Mouse (Mus musculus) lung, adult 2 months (tissue): ENCODE data around the gene Uqcc2.

Source experiments
- CTCF ChIP-seq: fragments of 200-500 bp; IDR thresholded peaks from 2 replicates; pipeline ENCODE4 v1.5.1; 2011; ENCODE audit warnings: mild to moderate bottlenecking, low read length, control low read depth; ENCODE audit not compliant: insufficient read depth
- POLR2A ChIP-seq: fragments of 200-500 bp; IDR thresholded peaks from 2 replicates; pipeline ENCODE4 v1.6.1; 2011; ENCODE audit warnings: low read depth, mild to moderate bottlenecking, control low read depth, low read length, borderline replicate concordance; ENCODE audit errors: extremely low read depth

- no peak for TF ChIP-seq CTCF
- no peak for TF ChIP-seq POLR2A
These were observed 10.6 kb downstream of the Uqcc2 start for GRCm38 (mm10) chr17:27123103-27123502.
